Mouse (Mus musculus): ENCODE results near the gene Olfr560.

- no peak for TF ChIP-seq POLR2A (IDR thresholded peaks at IDR 0.05; ENCODE audit: insufficient read length, low read depth)
- no peak for TF ChIP-seq USF1 (IDR thresholded peaks at IDR 0.05; ENCODE audit: low read depth)
- no peak for TF ChIP-seq MYOD1 (IDR thresholded peaks at IDR 0.05; ENCODE audit: control insufficient read depth in 1 of 3, insufficient read length in 2 of 3, low read depth in 2 of 3)
- TF ChIP-seq E2F4 (IDR thresholded peaks at IDR 0.05; ENCODE audit: insufficient read depth): no peak
- TF ChIP-seq POLR2AphosphoS2 (IDR thresholded peaks at IDR 0.05; ENCODE audit: insufficient read length, low read depth): no peak
- TF ChIP-seq CEBPB (IDR thresholded peaks at IDR 0.05; ENCODE audit: insufficient read depth, poor library complexity, severe bottlenecking): no peak
- TF ChIP-seq MAX (IDR thresholded peaks at IDR 0.05; ENCODE audit: low read depth): no peak
- TF ChIP-seq MYOG (IDR thresholded peaks at IDR 0.05; ENCODE audit: control insufficient read depth in 1 of 3, insufficient read depth in 1 of 3, insufficient read length in 2 of 3, low read depth in 2 of 3): no peak
- TF ChIP-seq TCF12 (IDR thresholded peaks at IDR 0.05; ENCODE audit: insufficient read depth, poor library complexity, severe bottlenecking): no peak
- TF ChIP-seq TCF3 (IDR thresholded peaks at IDR 0.05; ENCODE audit: insufficient read length, low read depth): no peak
- TF ChIP-seq REST (IDR thresholded peaks at IDR 0.05; ENCODE audit: insufficient read depth, insufficient read length): no peak
Measured at GRCm38 (mm10) chr7:102759266-102759665, at the start of gene Olfr560, which contains the start of gene Olfr78.

All from myocyte (in vitro differentiated cells).